In genomic region chr14:74946321-74946750, GRCm38 (mm10) we compare ENCODE assay signal across 8 mouse cellular contexts. TPM values are rescaled to one million over a fixed set of nuclear protein-coding genes. Genes with fewer than 3 reads are reported as not detected.
DNase-seq lines count a peak whose midpoint lies in the region; ATAC-seq and TF ChIP-seq lines count a peak whose summit lies in the region.

No protein-coding gene starts in this region.

- in situ Hi-C loops in Patski (cut with MboI; ENCODE audit: low pct_unique_long_range_greater_than_20kb), result loop anchor here (5.0 kb wide), 1 partner anchor 64 kb away; no protein-coding TSS in a partner anchor

- H3K9me3 ChIP-seq in kidney, embryonic 15.5 days (replicated peaks), result no peaks in the 10 kb centered on the region
- no peaks in the 10 kb centered on the region for H3K9me3 ChIP-seq in forebrain, embryonic 13.5 days (replicated peaks)
- H3K9me3 ChIP-seq in limb, embryonic 12.5 days, result no peaks in the 10 kb centered on the region
- no peaks in the 10 kb centered on the region for H3K9me3 ChIP-seq in neural tube, embryonic 13.5 days

- POLR2A ChIA-PET in Patski (lab: Charles Lee), result interaction anchor here (0.9 kb wide), 1 partner anchor 32 kb away, joined by 3 read pairs; no protein-coding TSS in a partner anchor

- ATAC-seq in kidney, embryonic 15.5 days (replicated peaks; ENCODE audit: low FRiP score), result peak; percentile 44
- ATAC-seq in Patski, result peak; percentile 13
- ATAC-seq in forebrain, embryonic 13.5 days, result peak; percentile 30
- ATAC-seq in limb, embryonic 12.5 days (ENCODE audit: insufficient number of reproducible peaks, insufficient read depth, low FRiP score, low TSS enrichment, low read depth), result no peak
- peak; percentile 32 for ATAC-seq in neural tube, embryonic 13.5 days (ENCODE audit: low read depth)

- H3K4me2 ChIP-seq in kidney, embryonic 15.5 days, result peak overlapping the region; percentile 83
- H3K4me2 ChIP-seq in forebrain, embryonic 13.5 days, result peak overlapping the region; percentile 84
- peak overlapping the region; percentile 80 for H3K4me2 ChIP-seq in limb, embryonic 12.5 days
- peak overlapping the region; percentile 80 for H3K4me2 ChIP-seq in neural tube, embryonic 13.5 days

- H3K4me1 ChIP-seq in kidney, embryonic 15.5 days, result peaks cover 48% of the 10 kb centered on the region
- H3K4me1 ChIP-seq in forebrain, embryonic 13.5 days, result peaks cover 26% of the 10 kb centered on the region
- peaks cover 29% of the 10 kb centered on the region for H3K4me1 ChIP-seq in limb, embryonic 12.5 days (replicated peaks)
- peaks cover 33% of the 10 kb centered on the region for H3K4me1 ChIP-seq in neural tube, embryonic 13.5 days (replicated peaks)

- 2% methylated on average over 13 of the region's 13 CpGs for WGBS in kidney, embryonic 15.5 days
- 6% methylated on average over 13 of the region's 13 CpGs for WGBS in forebrain, embryonic 13.5 days
- 6% methylated on average over 13 of the region's 13 CpGs for WGBS in limb, embryonic 12.5 days
- WGBS in neural tube, embryonic 13.5 days, result 5% methylated on average over 13 of the region's 13 CpGs

- CTCF ChIA-PET in Patski (lab: Charles Lee), result interaction anchor here (1.0 to 1.7 kb wide), 3 partner anchors 10 to 36 kb away, joined by 3 read pairs; no protein-coding TSS in a partner anchor

- TF ChIP-seq CTCF in Patski (IDR thresholded peaks at IDR 0.05), result no peak

- H3K4me3 ChIP-seq in kidney, embryonic 15.5 days (replicated peaks), result peak overlapping the region; percentile 85
- peak overlapping the region; percentile 86 for H3K4me3 ChIP-seq in forebrain, embryonic 13.5 days
- peak overlapping the region; percentile 82 for H3K4me3 ChIP-seq in limb, embryonic 12.5 days (replicated peaks)
- peak overlapping the region; percentile 86 for H3K4me3 ChIP-seq in neural tube, embryonic 13.5 days

- peak overlapping the region; percentile 95 for H3K27ac ChIP-seq in kidney, embryonic 15.5 days
- peak overlapping the region; percentile 82 for H3K27ac ChIP-seq in forebrain, embryonic 13.5 days
- H3K27ac ChIP-seq in limb, embryonic 12.5 days, result peak overlapping the region; percentile 92
- peak overlapping the region; percentile 86 for H3K27ac ChIP-seq in neural tube, embryonic 13.5 days (replicated peaks)

- H3K9ac ChIP-seq in kidney, embryonic 15.5 days, result peak overlapping the region; percentile 82
- peak overlapping the region; percentile 89 for H3K9ac ChIP-seq in forebrain, embryonic 13.5 days
- H3K9ac ChIP-seq in limb, embryonic 12.5 days (replicated peaks), result peak overlapping the region; percentile 90
- H3K9ac ChIP-seq in neural tube, embryonic 13.5 days, result peak overlapping the region; percentile 91

- H3K27me3 ChIP-seq in kidney, embryonic 15.5 days, result no peaks in the 10 kb centered on the region
- no peaks in the 10 kb centered on the region for H3K27me3 ChIP-seq in Patski
- no peaks in the 10 kb centered on the region for H3K27me3 ChIP-seq in forebrain, embryonic 13.5 days
- no peaks in the 10 kb centered on the region for H3K27me3 ChIP-seq in limb, embryonic 12.5 days
- H3K27me3 ChIP-seq in neural tube, embryonic 13.5 days, result no peaks in the 10 kb centered on the region

- no peak for DNase-seq in kidney, adult 11 months
- DNase-seq in Patski (ENCODE audit: low read depth, low spot score), result no peak
- no peak for DNase-seq in layer of hippocampus, adult 11-12 months (ENCODE audit: low spot score)
- DNase-seq in spleen, adult 12 weeks (ENCODE audit: low spot score), result no peak

- peaks cover 7% of the 10 kb centered on the region for H3K36me3 ChIP-seq in kidney, embryonic 15.5 days
- H3K36me3 ChIP-seq in forebrain, embryonic 13.5 days (ENCODE audit: poor library complexity, severe bottlenecking), result no peaks in the 10 kb centered on the region; the same call in 1 of the 2 replicates
- H3K36me3 ChIP-seq in limb, embryonic 12.5 days, result 0 out of 2 replicates have a peak, but pooled peaks cover 2% of the 10 kb centered on the region
- H3K36me3 ChIP-seq in neural tube, embryonic 13.5 days, result no peaks in the 10 kb centered on the region

RNA-seq across cellular contexts. Expression of gene Lrch1, which starts 1.3 kb away (rescaled TPM):
- 20.1 and 20.8 TPM in 2 replicates for polyA plus RNA-seq in kidney, embryonic 15.5 days (2015; fragmentation: Nextera tagmentation; extraction: Ambion mirVana)
- 13.0 TPM for polyA plus RNA-seq in Patski (2021)
- polyA plus RNA-seq in forebrain, embryonic 13.5 days (2015; fragmentation: Nextera tagmentation; extraction: Ambion mirVana), result 7.9 and 8.3 TPM in 2 replicates
- 14.8 and 16.0 TPM in 2 replicates for polyA plus RNA-seq in limb, embryonic 12.5 days (2016; fragmentation: Nextera tagmentation; extraction: Ambion mirVana)
- polyA plus RNA-seq in neural tube, embryonic 13.5 days (2015; fragmentation: Nextera tagmentation; extraction: Ambion mirVana), result 12.0 and 12.2 TPM in 2 replicates
